Mouse (Mus musculus) lung, adult 18-20 months (tissue): Measurements from ENCODE around the gene Ift81.
A peak's percentile ranks its signal among the peaks of the same experiment; 100 is the strongest.

Experiments
- DNase-seq, 2 experiments: peaks; one replicate each; pipeline ENCODE4 v3.0.0; 2022; ENCODE audit warnings: mixed read lengths in 2 of 2

Gene Ift81

GRCm38 (mm10) chr5:122513421-122514126 is 100.7 kb downstream of the Ift81 start:
- DNase-seq = no peak

GRCm38 (mm10) chr5:122512011-122512410 is 102.3 kb downstream of the Ift81 start:
- no peak for DNase-seq

GRCm38 (mm10) chr5:122511405-122511804 is 102.9 kb downstream of the Ift81 start:
- no peak for DNase-seq

GRCm38 (mm10) chr5:122510651-122511157 is 103.6 kb downstream of the Ift81 start:
- DNase-seq = no peak

- DNase-seq = peak in 1 of 2 experiments; percentile 37
Measured at GRCm38 (mm10) chr5:122509608-122510007, 104.7 kb downstream of the Ift81 start.

- DNase-seq = no peak
Measured at GRCm38 (mm10) chr5:122508861-122509306, 105.4 kb downstream of the Ift81 start.

GRCm38 (mm10) chr5:122507396-122507795 is 106.9 kb downstream of the Ift81 start:
- no peak for DNase-seq

- no peak for DNase-seq
Measured at GRCm38 (mm10) chr5:122506462-122506861, 107.9 kb downstream of the Ift81 start.

GRCm38 (mm10) chr5:122505554-122505953 is 108.8 kb downstream of the Ift81 start:
- DNase-seq = no peak

- DNase-seq = no peak
Measured at GRCm38 (mm10) chr5:122503760-122504119, 110.6 kb downstream of the Ift81 start.

- DNase-seq = no peak
Measured at GRCm38 (mm10) chr5:122503015-122503759, 111.1 kb downstream of the Ift81 start.

GRCm38 (mm10) chr5:122502077-122502941 is 112.0 kb downstream of the Ift81 start, which contains the start of gene Atp2a2:
Atp2a2 (minus strand) TSS chr5:122502225.
- peak; percentile 91 to 93 for DNase-seq

GRCm38 (mm10) chr5:122501101-122502076 is 112.9 kb downstream of the Ift81 start:
- DNase-seq = peak; percentile 45 to 61

- no peak for DNase-seq
Measured at GRCm38 (mm10) chr5:122500563-122500962, 113.8 kb downstream of the Ift81 start.
